Mouse (Mus musculus) urinary bladder, adult 2 months (tissue): Measurements from ENCODE around the gene Nnat. TPM values are rescaled to one million over a fixed set of nuclear protein-coding genes. Genes with fewer than 3 reads are reported as not detected.

Source experiments
- DNase-seq: peaks from one replicate; pipeline ENCODE4 v3.0.0; 2022; ENCODE audit warnings: low spot score
- polyA plus RNA-seq: library from polyadenylated mRNA; depleted of rRNA; stranded (reverse); fragments of >200 nt; gene quantifications from 2 replicates; pipeline ENCODE4 v1.2.3, GENCODE M21; 2012; rRNA removed

Nnat gene
- polyA plus RNA-seq, 1 experiment, result 28.8 TPM

- DNase-seq, result peak; percentile 71
These were observed 45.3 kb downstream of the Nnat start for GRCm38 (mm10) chr2:157605025-157605675.

GRCm38 (mm10) chr2:157607542-157608236 is 47.8 kb downstream of the Nnat start:
- no peak for DNase-seq

- DNase-seq, result no peak
These were observed 51.9 kb downstream of the Nnat start for GRCm38 (mm10) chr2:157611735-157612134.

Other genes starting within 250 kb of the Nnat start
- gene Ghrh, start 212.6 kb upstream of the Nnat start, polyA plus RNA-seq, result not detected in 2 replicates
- gene Manbal, start 192.5 kb upstream of the Nnat start, polyA plus RNA-seq, result 115 and 117 TPM in 2 replicates
- 63.4 and 72.7 TPM in 2 replicates for gene Src, start 141.6 kb upstream of the Nnat start, polyA plus RNA-seq
- 58.7 and 61.9 TPM in 2 replicates for gene Blcap, start 11.2 kb downstream of the Nnat start, polyA plus RNA-seq
- 19.3 and 22.1 TPM in 2 replicates for gene Ctnnbl1, start 177.3 kb downstream of the Nnat start, polyA plus RNA-seq